Mouse (Mus musculus): ENCODE measurements around the gene Vars.
"Not testable (repeated sequence)": the region's sequence is repeated elsewhere in the genome, so short reads cannot be mapped to it uniquely, and the experiment has no call there.

Vars gene

GRCm38 (mm10) chr17:35024261-35024660 lies 23.5 kb downstream of the Vars start:
- DNase-seq (ENCODE audit: low spot score), result no peak

DNA sequence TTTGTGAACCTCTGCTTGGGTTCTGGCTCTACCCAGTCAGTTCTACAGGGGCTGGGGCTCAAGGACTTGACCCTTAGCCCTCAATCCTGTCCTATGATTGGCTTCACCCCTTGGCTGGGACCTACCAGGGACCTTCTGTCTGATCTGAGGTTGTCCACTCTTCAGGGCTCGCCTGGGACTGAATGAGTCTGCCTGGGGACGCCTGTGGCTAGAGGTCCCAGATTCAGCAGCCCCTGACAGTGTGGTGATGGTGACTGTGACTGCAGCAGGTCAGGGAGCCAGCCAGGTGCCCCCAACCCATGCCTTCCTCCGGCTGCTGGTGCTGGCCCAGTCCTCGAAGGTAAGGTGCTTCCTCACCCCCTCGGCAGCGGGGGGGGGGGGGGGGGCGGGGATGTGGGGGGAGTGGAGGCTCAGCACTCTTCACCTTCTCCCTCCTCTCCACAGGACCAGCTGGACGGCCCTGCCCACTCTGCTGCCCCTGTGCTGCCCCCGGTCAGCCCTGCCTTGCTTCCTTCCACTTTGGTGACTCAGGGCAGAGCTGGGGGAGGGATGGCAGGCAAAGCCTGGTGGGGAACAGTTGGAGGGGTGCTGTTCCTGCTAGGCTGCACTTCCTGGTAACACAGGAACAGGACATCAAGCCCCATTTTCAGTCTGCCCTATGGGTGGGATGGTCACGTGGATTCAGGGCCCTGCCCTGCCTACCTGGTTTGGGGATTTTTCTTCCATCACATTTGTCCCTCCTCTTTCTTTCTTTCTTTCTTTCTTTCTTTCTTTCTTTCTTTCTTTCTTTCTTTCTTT lies 24.1 kb downstream of the Vars start:
- DNase-seq (ENCODE audit: low spot score), result no peak

- no peak for DNase-seq (ENCODE audit: low spot score)
Observed at GRCm38 (mm10) chr17:35026206-35026605, 25.4 kb downstream of the Vars start.

GRCm38 (mm10) chr17:35027277-35028068 lies 26.7 kb downstream of the Vars start, which contains the start of gene Sapcd1:
Sapcd1 (minus strand) TSS chr17:35028016.
- DNase-seq (ENCODE audit: low spot score), result no peak

DNA sequence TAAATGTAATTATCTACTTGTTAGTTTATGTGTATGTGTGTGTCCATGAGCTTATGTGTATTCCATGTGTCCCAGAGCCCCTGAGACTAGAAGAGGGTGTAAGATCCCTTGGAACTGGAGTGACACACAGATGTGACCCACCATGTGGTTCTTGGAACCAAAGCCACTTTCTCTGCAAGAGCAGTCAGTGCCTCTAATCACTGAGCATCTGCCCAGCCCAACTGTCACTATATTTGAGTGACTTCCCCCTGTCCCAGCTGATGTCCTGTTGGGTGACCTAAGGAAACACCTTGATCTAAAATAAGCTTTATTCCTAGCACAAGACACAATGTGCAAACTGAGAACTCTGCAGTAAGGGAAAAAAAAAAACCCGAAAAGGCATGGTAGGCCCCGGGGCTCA lies 27.5 kb downstream of the Vars start:
- DNase-seq (ENCODE audit: low spot score), result no peak

DNA sequence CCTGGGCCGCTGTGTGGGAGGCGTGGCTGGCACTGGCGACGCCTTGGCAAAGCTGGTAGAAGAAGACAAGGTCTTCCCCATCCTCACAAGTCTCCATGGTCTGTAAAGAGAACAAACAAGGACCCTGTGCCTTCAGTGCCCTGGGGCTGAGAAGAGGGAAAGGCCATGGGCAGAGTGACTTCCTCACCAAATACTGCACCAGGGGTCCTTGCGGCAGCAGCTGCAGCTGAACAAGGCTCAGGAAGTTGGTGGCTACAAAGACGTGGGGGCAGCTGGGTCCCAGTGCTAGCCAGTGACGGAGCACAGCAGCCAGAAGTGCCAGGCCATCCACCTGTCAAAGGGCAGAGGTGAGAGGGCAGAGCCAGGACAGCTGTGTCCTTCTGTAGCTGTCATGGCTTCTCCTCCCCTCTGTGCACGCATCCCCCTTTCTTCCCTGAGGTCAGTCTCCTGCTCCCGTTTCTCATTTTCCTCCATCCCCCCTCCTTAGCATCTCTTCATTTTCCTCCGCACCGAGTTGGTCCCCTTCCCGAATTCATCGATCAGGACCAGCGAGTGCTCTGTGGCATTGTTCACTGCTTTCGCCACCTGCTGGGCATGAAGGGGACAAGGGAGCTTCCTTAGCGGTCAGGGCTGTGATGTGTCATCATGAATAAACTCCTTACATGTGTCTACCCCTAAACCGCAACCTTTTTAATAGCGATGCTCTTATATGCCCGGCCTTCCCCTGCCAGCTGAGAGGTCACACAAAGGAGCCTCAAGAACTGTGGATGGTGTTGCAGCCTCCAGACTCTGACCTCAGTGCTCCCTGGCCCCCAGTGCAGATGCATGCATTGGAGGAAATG lies 29.1 kb downstream of the Vars start:
- DNase-seq (ENCODE audit: low spot score), result no peak

GRCm38 (mm10) chr17:35031272-35031671 lies 30.5 kb downstream of the Vars start:
- DNase-seq (ENCODE audit: low spot score), result no peak

DNA sequence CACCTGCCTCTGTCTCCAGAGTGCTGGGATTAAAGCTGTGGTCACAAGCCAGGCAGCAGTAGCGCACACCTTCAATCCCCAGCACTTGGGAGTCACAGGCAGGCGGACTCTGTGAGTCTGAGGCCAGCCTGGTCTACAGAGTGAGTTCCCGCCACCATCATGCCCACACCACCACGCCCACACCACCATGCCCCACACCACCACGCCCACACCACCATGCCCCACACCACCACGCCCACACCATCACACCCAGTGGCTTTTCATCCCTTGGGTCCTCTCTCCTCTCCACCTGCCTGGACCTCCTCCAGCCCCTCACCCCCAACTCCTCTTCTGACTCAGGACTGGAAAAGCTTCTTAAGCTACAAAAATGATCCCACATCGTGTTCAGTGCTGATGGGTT lies 31.1 kb downstream of the Vars start:
- DNase-seq (ENCODE audit: low spot score), result no peak

GRCm38 (mm10) chr17:35032323-35032870 lies 31.6 kb downstream of the Vars start:
- DNase-seq (ENCODE audit: low spot score), result no peak

DNA sequence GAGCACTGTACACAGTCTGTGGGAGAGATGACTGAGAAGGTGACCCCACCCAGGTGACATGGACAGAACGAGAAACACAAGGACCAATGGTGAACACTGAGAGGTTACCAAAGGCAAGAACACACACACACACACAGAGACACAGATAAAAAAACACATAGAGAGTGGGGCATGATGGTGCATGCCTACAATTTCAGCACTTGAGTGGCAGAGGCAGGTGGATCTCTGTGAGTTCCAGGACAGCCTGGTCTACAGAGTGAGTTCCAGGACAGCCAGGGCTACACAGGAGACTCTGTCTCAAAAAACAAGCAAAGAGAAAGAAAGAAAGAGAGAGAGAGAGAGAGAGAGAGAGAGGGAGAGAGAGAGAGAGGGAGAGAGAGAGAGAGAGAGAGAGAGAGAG lies 32.9 kb downstream of the Vars start:
- not testable (repeated sequence) for DNase-seq (ENCODE audit: low spot score)

DNA sequence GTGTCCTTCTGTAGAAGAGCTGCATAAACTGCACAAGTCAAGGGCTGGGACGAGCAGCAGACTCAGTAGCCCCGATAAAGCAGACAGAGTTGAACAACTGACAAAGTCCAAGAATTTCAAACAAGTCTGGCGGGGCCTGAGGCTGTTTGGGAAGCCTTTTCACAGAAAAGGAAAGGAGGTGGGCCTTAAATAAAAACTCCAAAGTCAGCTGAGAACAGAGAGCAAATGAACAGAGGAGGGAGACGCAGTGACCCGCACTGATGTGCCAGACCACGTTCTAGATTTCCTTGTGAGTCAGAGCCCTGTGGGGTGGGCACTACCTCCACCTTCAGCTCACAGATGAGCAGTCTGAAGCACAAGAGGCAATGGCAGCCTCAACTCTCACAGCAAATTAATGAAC lies 34.1 kb downstream of the Vars start:
- DNase-seq (ENCODE audit: low spot score), result no peak

DNA sequence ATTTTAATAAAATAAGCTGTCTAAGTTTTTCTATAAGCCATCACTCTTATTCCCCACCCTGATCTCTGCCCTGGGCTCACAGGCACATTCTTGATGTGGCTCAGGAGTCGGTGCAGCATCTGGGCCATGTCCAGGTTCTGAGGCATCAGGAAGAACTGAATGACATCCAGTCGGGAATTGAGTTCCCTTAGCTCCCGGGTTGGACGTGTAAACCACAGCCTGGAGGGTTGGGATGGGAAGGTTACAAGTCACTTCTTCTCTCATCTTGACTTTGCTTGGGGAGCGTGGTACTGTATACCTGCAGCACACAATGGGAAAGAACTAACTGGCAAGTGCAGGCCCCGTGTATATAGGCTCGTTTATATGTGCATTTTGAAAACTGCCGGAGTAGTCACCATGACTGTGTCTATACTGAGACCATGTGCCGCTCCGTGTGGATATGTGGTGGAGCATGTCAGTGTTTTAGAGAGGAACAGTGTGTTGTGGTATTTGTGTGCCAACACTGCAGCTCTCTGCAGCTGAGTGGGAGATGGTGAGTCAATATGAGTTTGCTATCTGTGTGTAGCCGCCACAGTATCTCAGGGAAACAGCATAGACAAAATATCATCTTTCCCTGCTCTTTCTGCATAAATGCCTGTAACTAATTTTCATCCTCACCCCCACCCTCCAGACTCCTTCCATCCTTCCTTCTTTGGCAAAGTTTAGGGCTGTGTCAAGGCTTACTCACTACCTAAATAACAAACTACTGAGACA lies 38.5 kb downstream of the Vars start:
- DNase-seq (ENCODE audit: low spot score), result no peak

- no peak for DNase-seq (ENCODE audit: low spot score)
Observed at GRCm38 (mm10) chr17:35043794-35044193, 43.0 kb downstream of the Vars start.

DNA sequence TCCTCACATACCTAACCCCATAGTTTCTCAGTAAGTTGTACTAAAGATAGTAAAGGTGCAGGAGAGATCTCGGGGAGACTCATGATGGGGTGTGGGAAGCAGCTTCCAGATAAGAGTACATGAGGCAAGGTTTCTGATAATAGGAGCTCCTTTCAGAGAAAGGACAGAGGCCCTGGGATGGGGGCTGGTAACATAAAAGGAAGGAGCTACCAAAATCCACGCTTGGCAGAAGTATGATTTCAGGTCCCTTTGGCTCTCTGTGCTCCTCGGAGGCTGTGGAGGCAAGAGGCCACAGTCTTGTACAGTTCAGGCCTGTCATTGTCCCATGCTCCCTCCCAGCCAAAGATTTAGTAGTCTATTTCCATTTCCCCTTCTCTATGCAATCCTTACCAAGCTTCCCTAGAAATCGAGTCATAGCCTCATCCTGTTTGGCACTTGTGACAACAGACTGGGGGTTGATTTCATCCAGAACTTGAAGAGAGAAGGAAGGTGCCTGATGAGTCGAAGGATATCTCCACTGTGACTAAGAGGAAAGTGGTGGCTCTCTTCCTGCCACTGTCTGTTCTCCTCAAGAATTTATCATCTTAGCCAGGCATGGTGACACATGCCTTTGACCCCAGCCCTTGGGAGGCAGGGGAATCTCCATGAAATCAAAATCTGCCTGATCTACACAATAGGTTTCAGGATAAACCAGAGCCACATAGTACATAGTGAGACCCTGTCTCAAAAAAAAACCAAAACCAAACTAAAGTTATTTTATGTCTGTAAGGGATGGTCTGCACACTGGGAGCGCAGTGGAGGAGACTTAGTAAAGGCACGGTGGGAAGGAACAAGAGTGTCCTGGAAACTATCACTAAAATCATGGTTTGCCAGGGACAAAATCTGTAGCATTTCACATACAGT lies 44.4 kb downstream of the Vars start:
- DNase-seq (ENCODE audit: low spot score), result no peak

- DNase-seq (ENCODE audit: low spot score), result no peak
Observed at GRCm38 (mm10) chr17:35045807-35046680, 45.3 kb downstream of the Vars start.

- DNase-seq (ENCODE audit: low spot score), result peak; percentile 94
Observed at GRCm38 (mm10) chr17:35046681-35047455, 46.1 kb downstream of the Vars start, which contains the start of gene Msh5. Msh5 (minus strand) TSS chr17:35046745.

DNA sequence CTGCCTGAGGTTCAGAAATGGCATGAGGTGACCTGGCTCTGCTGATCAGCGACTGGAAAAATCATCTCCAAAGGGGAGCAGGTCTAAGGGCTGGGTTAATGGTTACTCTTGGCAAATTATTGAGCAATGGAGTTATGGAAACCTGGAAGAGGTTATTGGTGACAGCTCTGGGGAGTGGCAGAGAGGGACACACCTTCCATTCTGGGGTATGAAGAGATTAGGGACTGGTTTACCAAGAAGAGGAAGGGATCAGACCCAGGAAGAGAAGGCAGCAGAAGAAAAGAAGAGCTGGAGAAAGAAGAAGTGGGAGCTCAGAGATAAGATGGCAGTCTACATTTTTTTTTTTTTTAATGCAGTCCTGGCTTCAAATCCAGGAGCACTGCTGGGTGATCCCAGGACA lies 46.9 kb downstream of the Vars start:
- no peak for DNase-seq (ENCODE audit: low spot score)

GRCm38 (mm10) chr17:35048149-35048931 lies 47.6 kb downstream of the Vars start:
- DNase-seq (ENCODE audit: low spot score), result no peak
